Mouse (Mus musculus) embryonic fibroblast, embryonic 13.5 days (primary cell): ENCODE data around the gene Kmt2c.

Source experiments
- CTCF ChIP-seq: IDR thresholded peaks from 2 replicates; pipeline ENCODE4 v1.5.1; 2011; ENCODE audit warnings: mild to moderate bottlenecking, control low read depth, low read length, moderate library complexity, borderline replicate concordance; ENCODE audit not compliant: insufficient read depth
- POLR2A ChIP-seq: IDR thresholded peaks from 2 replicates; pipeline ENCODE4 v1.6.1; 2011; ENCODE audit warnings: low read depth, mild to moderate bottlenecking, control low read depth, low read length, moderate library complexity

DNA sequence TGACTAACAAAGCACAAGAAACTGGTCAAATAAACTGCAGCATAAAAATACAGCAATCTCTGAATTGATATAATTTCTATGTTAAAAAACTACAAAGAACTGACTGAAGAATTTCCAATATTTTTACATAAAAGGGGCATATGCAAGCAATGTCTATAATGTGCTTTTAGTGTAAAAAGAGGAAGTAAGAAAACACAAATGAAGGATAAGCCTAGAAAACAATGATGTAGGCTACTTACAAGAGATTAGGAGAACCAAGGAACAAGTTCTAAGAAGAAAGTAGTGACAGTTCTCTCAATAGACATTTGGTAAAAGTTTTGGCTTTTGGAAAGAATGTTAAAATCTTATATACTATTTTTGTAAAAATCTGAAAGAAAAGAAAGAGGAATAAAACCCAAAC, 119.4 kb downstream of the Kmt2c start:
- TF ChIP-seq CTCF: no peak
- no peak for TF ChIP-seq POLR2A
